In genomic region chr16:32431926-32432325, GRCm38 (mm10) we compare ENCODE assay signal across 9 mouse cellular contexts. TPM values are rescaled to one million over a fixed set of nuclear protein-coding genes. Genes with fewer than 3 reads are reported as not detected.
DNase-seq lines count a peak whose midpoint lies in the region; ATAC-seq and TF ChIP-seq lines count a peak whose summit lies in the region.
"Had no signal": no experiment of that assay in that cellular context is flagged by ENCODE, and none has a peak within 500 bp of the region (broad histone marks: within the 10 kb centered on the region; RNA-seq: fewer than 3 reads in every experiment).

No protein-coding gene starts in this region.

- no peaks in the 10 kb centered on the region for H3K9me3 ChIP-seq in liver, embryonic 11.5 days (ENCODE audit: control insufficient read depth, low read length)
- no peaks in the 10 kb centered on the region for H3K9me3 ChIP-seq in stomach, postnatal 0 days (ENCODE audit: control insufficient read depth, low read length)

- 78% methylated on average over 1 of the region's 1 CpGs for WGBS in liver, embryonic 11.5 days
- WGBS in stomach, postnatal 0 days: 93% methylated on average over 1 of the region's 1 CpGs

- peak overlapping the region; percentile 89 for H3K9ac ChIP-seq in liver, embryonic 11.5 days (ENCODE audit: low read depth, low read length)
- peak overlapping the region; percentile 91; the same call in 1 of the 2 replicates for H3K9ac ChIP-seq in stomach, postnatal 0 days (ENCODE audit: low read length)

- H3K27ac ChIP-seq in liver, embryonic 11.5 days (ENCODE audit: low read depth, low read length): no peak overlapping the region
- no peak overlapping the region for H3K27ac ChIP-seq in stomach, postnatal 0 days (replicated peaks)

- no peak for TF ChIP-seq EP300 in stomach, postnatal 0 days (optimal IDR thresholded peaks at IDR 0.05)

- no peak for ATAC-seq in liver, embryonic 11.5 days (replicated peaks; ENCODE audit: low FRiP score)
- ATAC-seq in stomach, postnatal 0 days (ENCODE audit: low FRiP score, low TSS enrichment): no peak

- DNase-seq in heart, adult 11 months: peak; percentile 88
- DNase-seq in heart, postnatal 4 days: no peak
- peak; percentile 32 to 37 for DNase-seq in spleen, postnatal 10 days (ENCODE audit: low spot score in 2 of 2)
- DNase-seq in spleen, postnatal 14 days (ENCODE audit: low spot score in 2 of 2): no peak
- DNase-seq in liver, embryonic 11.5 days (ENCODE audit: low spot score): no peak
- no peak for DNase-seq in stomach, postnatal 0 days (ENCODE audit: low spot score)
- DNase-seq in left cerebral cortex, postnatal 36 days (ENCODE audit: low spot score in 2 of 2): no peak
- no peak for DNase-seq in cerebellum, postnatal 25 days

- intact Hi-C loops in left cerebral cortex, postnatal 36 days (cut with DNase I): no loop called here

- no peaks in the 10 kb centered on the region for H3K27me3 ChIP-seq in liver, embryonic 11.5 days (replicated peaks; ENCODE audit: control insufficient read depth, insufficient read depth, low read length)
- H3K27me3 ChIP-seq in stomach, postnatal 0 days (ENCODE audit: control insufficient read depth, insufficient read depth, low read length): no peaks in the 10 kb centered on the region

- no peaks in the 10 kb centered on the region for H3K36me3 ChIP-seq in liver, embryonic 11.5 days (ENCODE audit: control insufficient read depth, insufficient read depth, low read length)
- no peaks in the 10 kb centered on the region for H3K36me3 ChIP-seq in stomach, postnatal 0 days (ENCODE audit: control insufficient read depth, insufficient read depth, low read length)

- H3K4me1 ChIP-seq in liver, embryonic 11.5 days (replicated peaks; ENCODE audit: control insufficient read depth, insufficient read depth, low read length): peaks cover 15% of the 10 kb centered on the region
- H3K4me1 ChIP-seq in stomach, postnatal 0 days (replicated peaks; ENCODE audit: control insufficient read depth, insufficient read depth): 0 out of 2 replicates have a peak, but pooled peaks cover 4% of the 10 kb centered on the region

- peak overlapping the region; percentile 86 for H3K4me2 ChIP-seq in liver, embryonic 11.5 days
- peak overlapping the region; percentile 93 for H3K4me2 ChIP-seq in stomach, postnatal 0 days (replicated peaks; ENCODE audit: low read depth)

- no peak for TF ChIP-seq CTCF in stomach, postnatal 0 days (IDR thresholded peaks at IDR 0.05; ENCODE audit: low read depth)

- H3K4me3 ChIP-seq in liver, embryonic 11.5 days (ENCODE audit: low read depth, low read length): peak overlapping the region; percentile 79
- peak overlapping the region; percentile 92; the same call in 1 of the 2 replicates for H3K4me3 ChIP-seq in stomach, postnatal 0 days (ENCODE audit: low read depth, low read length)

RNA-seq across cellular contexts. Expression of gene Pcyt1a, which starts 1.2 kb away (rescaled TPM):
- 10 to 100 TPM; 90.4 to 97.4 TPM for total RNA-seq in heart, postnatal 4 days (2021)
- polyA plus RNA-seq in liver, embryonic 11.5 days (2014; fragmentation: Nextera tagmentation; extraction: Ambion mirVana): 37.0 and 42.8 TPM in 2 replicates
- 30.8 and 38.6 TPM in 2 replicates for polyA plus RNA-seq in stomach, postnatal 0 days (2015; fragmentation: Nextera tagmentation; extraction: Ambion mirVana)
- 10 to 100 TPM; 44.1 to 44.6 TPM for total RNA-seq in left cerebral cortex, postnatal 36 days (2021)

RNA-seq across cellular contexts. Expression of gene Tctex1d2, which starts 12.4 kb away (rescaled TPM):
- 1 to 10 TPM; 8.0 to 8.7 TPM for total RNA-seq in heart, postnatal 4 days (2021)
- 13.8 and 15.1 TPM in 2 replicates for polyA plus RNA-seq in liver, embryonic 11.5 days (2014; fragmentation: Nextera tagmentation; extraction: Ambion mirVana)
- polyA plus RNA-seq in stomach, postnatal 0 days (2015; fragmentation: Nextera tagmentation; extraction: Ambion mirVana): 24.3 and 26.3 TPM in 2 replicates
- total RNA-seq in left cerebral cortex, postnatal 36 days (2021): 10 to 100 TPM; 14.6 TPM

RNA-seq across cellular contexts. Expression of gene Tm4sf19, which starts 31.6 kb away (rescaled TPM):
- not detected for total RNA-seq in heart, postnatal 4 days (2021)
- not detected in 2 replicates for polyA plus RNA-seq in liver, embryonic 11.5 days (2014; fragmentation: Nextera tagmentation; extraction: Ambion mirVana)
- not detected in 2 replicates for polyA plus RNA-seq in stomach, postnatal 0 days (2015; fragmentation: Nextera tagmentation; extraction: Ambion mirVana)
- not detected for total RNA-seq in left cerebral cortex, postnatal 36 days (2021)
- total RNA-seq: hematopoietic stem cell, adult 5-6 weeks had no signal

RNA-seq across cellular contexts. Expression of gene Slc51a, which starts 55.8 kb away (rescaled TPM):
- 1 to 10 TPM; 4.2 to 5.5 TPM for total RNA-seq in heart, postnatal 4 days (2021)
- polyA plus RNA-seq in liver, embryonic 11.5 days (2014; fragmentation: Nextera tagmentation; extraction: Ambion mirVana): 1.3 TPM in 2 replicates
- 2.7 and 3.1 TPM in 2 replicates for polyA plus RNA-seq in stomach, postnatal 0 days (2015; fragmentation: Nextera tagmentation; extraction: Ambion mirVana)
- not detected for total RNA-seq in left cerebral cortex, postnatal 36 days (2021)

Comparison
In these comparisons a context has a peak if more than half of its experiments do, and no peak if none do; other contexts are left out.
1. DNase-seq: peak in heart, adult 11 months (single experiment) and spleen, postnatal 10 days (2 of 2); none in heart, postnatal 4 days (single experiment), spleen, postnatal 14 days (0 of 2), liver, embryonic 11.5 days (single experiment), stomach, postnatal 0 days (single experiment), left cerebral cortex, postnatal 36 days (0 of 2) and cerebellum, postnatal 25 days (0 of 2).